Mouse (Mus musculus) thymus, adult 2 months (tissue): Measurements from ENCODE around the gene Shisal2a.

Experiments
- CTCF ChIP-seq: fragments of 200-500 bp; IDR thresholded peaks from 2 replicates; pipeline ENCODE4 v1.5.1; 2012; ENCODE audit warnings: mild to moderate bottlenecking, control low read depth, low read length, moderate library complexity, borderline replicate concordance; ENCODE audit not compliant: control insufficient read depth, poor library complexity, insufficient read depth; ENCODE audit errors: extremely low read depth
- POLR2A ChIP-seq: fragments of 200-500 bp; IDR thresholded peaks from 2 replicates; pipeline ENCODE4 v1.6.1; 2012; ENCODE audit warnings: mild to moderate bottlenecking, low read length, control low read depth, moderate library complexity; ENCODE audit not compliant: control insufficient read depth, poor library complexity, insufficient read depth; ENCODE audit errors: extremely low read depth

GRCm38 (mm10) chr4:108336765-108337164, 46.4 kb downstream of the Shisal2a start:
- TF ChIP-seq POLR2A (no peak), CTCF (no peak)
